Mouse (Mus musculus): ENCODE measurements at regions not wholly inside any gene's neighbourhood (a gene's known extent, or its start where the extent isn't known, plus 50 kb on each side); places are given as distances from the start of the nearest gene placed in this dataset.

DNA sequence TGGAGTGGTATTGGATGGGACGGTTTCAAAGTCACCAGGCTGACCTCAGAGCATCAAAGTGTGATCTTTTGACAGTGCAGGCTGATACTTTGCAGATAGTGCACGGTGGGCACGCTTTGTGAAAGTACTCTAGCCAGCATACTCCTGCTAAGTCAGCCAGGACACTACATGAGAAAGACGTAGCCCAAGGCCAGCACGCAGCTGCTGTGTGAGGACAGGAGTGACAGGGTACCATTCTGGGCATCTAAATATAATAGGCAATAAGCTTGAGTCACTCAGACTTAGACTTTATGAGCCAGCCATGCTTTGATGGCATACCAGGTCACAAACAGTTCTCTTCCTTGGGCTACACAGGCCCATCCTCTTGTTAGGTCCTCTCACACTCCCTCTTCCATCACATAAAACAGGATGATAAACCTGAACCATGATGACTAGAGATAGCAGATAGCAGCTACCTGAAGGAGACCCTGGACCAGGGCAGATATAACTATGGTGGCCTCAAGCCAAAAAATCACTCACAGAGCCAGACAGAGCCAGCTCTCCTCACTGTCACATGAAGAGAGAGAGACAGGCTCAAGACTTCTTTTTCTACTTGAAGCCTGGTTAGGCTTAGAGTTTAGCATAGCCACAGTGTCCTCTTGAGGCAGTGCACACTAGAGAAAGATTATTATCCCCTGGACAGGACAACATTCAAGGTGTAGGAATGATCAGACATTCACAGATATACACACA, 156.7 kb upstream of the Rreb1 start:
- H3K4me1 ChIP-seq (ENCODE audit: control insufficient read depth, insufficient read depth, low read length): no peaks in the 10 kb centered on the region
- H3K4me3 ChIP-seq (ENCODE audit: insufficient read depth, low read depth, low read length): no peak overlapping the region
- TF ChIP-seq POLR2A (IDR thresholded peaks at IDR 0.05; ENCODE audit: insufficient read depth, low read depth, low read length): no peak
- TF ChIP-seq CTCF (IDR thresholded peaks at IDR 0.05; ENCODE audit: insufficient read depth, low read depth, low read length): no peak
- H3K27ac ChIP-seq (ENCODE audit: insufficient read depth, low read depth, low read length): no peak overlapping the region
- WGBS: 93% methylated on average over 5 of the region's 5 CpGs

DNA sequence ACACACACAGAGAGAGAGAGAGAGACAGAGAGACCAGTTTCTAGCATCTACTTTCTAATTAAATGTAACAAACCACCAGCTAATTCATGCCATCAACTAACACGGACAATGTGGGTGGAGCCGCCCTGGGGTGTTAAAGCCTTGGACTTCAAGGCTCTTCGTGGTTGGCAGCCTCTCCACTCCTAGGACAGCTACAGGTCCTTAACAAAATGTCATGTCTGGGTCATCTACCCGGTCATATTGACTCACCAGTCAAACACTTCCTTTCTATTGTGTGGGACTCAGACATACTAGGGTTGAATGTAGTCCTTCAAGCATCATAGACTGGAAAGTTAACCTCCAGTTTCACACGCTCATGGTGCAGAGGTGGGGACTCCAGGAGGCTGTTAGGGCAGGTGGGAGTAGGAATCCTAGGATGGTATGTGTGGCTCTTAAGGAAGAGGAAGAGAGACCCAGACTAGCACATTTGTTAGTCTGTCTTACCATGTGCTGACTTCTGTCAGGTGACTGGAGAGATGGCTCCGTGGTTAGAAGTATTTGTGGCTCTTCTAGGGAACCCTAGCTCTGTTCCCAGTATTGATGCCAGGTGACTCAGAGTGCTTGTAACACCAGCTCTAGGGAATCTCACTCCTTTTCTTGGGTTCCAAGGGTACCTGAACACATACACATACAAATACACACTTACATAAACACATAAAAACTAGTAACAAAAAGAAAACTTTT, 155.7 kb upstream of the Rreb1 start:
- Histone ChIP-seq H3K4me3 (ENCODE audit: insufficient read depth, low read depth, low read length) (no peak overlapping the region), H3K27ac (ENCODE audit: insufficient read depth, low read depth, low read length) (no peak overlapping the region), H3K4me1 (ENCODE audit: control insufficient read depth, insufficient read depth, low read length) (no peaks in the 10 kb centered on the region)
- WGBS: 69% methylated on average over 6 of the region's 6 CpGs
- TF ChIP-seq CTCF (IDR thresholded peaks at IDR 0.05; ENCODE audit: insufficient read depth, low read depth, low read length) (no peak), POLR2A (IDR thresholded peaks at IDR 0.05; ENCODE audit: insufficient read depth, low read depth, low read length) (no peak)

DNA sequence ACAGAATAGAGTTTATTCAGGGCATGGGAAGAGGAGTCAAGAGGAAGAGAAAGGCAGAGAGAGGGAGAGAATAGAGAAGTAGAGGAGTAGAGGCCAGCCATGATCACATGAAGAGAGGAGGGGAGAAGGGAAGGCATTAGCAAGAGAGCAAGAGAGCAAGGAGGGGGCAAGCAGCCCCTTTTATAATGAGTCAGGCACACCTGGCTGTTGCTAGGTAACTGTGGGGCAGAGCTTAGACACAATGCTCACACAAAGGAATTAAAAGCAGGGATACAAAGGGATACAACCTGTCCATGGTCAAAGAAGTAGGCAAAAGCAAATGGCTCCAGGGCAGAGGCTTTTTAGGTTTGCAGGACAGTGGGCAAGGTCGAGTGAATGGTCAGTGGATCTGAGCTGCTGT, 153.5 kb upstream of the Rreb1 start:
- Histone ChIP-seq H3K4me3 (ENCODE audit: insufficient read depth, low read depth, low read length) (no peak overlapping the region), H3K27ac (ENCODE audit: insufficient read depth, low read depth, low read length) (no peak overlapping the region), H3K4me1 (ENCODE audit: control insufficient read depth, insufficient read depth, low read length) (peaks cover 3% of the 10 kb centered on the region; the same call in 1 of the 2 replicates)
- 32% methylated on average over 1 of the region's 1 CpGs for WGBS
- no peak for TF ChIP-seq POLR2A (IDR thresholded peaks at IDR 0.05; ENCODE audit: insufficient read depth, low read depth, low read length)
- no peak for TF ChIP-seq CTCF (IDR thresholded peaks at IDR 0.05; ENCODE audit: insufficient read depth, low read depth, low read length)

DNA sequence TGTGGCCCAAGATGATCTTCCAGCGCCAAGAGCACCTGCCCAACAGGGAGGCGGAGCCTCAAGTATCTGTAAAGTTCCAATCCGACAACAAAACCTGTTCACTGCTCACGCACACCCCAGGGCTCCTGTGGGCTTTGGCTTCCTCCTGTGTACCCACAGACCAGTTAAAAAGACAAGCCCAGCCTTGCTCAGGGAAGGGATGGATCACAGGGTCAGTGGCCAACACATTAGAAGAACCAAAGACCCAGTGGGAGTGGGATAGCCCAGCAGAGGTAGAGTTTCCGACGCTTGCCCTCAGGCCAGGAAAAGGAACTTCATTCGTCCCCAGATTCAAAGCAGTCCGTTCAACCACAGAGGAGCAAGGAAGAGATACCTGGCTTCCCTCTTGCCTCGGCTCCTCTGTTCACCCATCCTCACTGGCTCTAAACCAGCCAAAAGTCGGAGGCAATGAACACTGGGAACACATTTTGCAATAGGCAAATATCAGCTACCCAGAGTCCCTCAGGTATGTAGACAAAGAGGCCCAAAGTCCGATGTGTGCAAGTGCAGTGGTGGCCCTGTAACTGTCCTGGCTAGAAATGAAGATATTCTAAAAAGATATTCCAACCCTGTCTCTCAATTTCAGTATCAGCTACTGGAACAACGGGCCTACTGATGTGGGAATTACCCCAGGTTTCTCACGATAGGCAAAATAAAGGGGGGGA, 152.5 kb upstream of the Rreb1 start:
- no peak overlapping the region for H3K4me3 ChIP-seq (ENCODE audit: insufficient read depth, low read depth, low read length)
- WGBS: 92% methylated on average over 13 of the region's 13 CpGs
- H3K27ac ChIP-seq (ENCODE audit: insufficient read depth, low read depth, low read length): no peak overlapping the region
- H3K4me1 ChIP-seq (ENCODE audit: control insufficient read depth, insufficient read depth, low read length): peaks cover 3% of the 10 kb centered on the region; the same call in 1 of the 2 replicates
- TF ChIP-seq CTCF (IDR thresholded peaks at IDR 0.05; ENCODE audit: insufficient read depth, low read depth, low read length) (no peak), POLR2A (IDR thresholded peaks at IDR 0.05; ENCODE audit: insufficient read depth, low read depth, low read length) (no peak)

DNA sequence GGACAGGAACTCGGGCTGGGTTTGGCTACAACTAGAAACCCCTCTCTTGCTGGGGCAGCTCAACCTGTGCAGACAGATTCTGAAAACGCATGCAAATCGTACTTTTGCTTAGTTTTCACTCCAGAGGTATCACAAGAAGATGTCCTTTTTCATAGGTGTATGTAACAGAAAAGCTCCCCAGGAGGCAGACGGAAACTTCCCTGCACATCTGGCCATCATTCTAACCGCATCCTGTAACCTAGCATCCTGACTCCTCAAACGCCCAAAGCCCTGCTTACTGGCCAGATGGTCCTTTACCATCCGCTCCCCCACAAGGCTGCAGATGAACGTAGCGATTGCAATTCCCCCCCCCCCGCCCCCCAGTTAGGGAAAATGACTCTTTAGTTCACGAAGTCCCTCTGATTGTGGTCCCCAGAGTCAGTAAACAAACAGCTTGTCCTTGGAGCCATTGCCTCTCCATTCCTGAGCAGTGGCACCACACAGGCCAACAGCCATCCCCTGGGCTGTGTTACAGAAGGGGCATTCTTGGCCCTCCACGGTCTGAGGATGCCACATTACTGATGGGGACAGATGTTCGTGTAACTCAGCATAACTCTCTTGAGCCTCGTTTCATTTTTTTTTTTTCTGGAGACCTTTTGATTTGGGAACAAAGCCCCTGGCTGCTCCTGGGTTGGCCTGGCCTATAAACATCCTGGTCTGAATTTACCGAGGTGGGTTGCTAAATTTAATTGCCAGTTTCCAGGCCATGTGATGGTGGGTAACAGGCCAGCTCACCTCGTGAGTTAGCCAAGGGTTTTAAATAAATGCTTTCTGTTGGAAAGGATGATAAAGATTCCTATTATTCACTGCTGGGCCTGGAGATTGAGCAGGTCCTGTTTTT, 149.6 kb upstream of the Rreb1 start:
- WGBS: 70% methylated on average over 16 of the region's 16 CpGs
- Histone ChIP-seq H3K27ac (ENCODE audit: insufficient read depth, low read depth, low read length) (no peak overlapping the region), H3K4me1 (ENCODE audit: control insufficient read depth, insufficient read depth, low read length) (peaks cover 3% of the 10 kb centered on the region; the same call in 1 of the 2 replicates), H3K4me3 (ENCODE audit: insufficient read depth, low read depth, low read length) (no peak overlapping the region)
- TF ChIP-seq CTCF (IDR thresholded peaks at IDR 0.05; ENCODE audit: insufficient read depth, low read depth, low read length) (no peak), POLR2A (IDR thresholded peaks at IDR 0.05; ENCODE audit: insufficient read depth, low read depth, low read length) (no peak)

DNA sequence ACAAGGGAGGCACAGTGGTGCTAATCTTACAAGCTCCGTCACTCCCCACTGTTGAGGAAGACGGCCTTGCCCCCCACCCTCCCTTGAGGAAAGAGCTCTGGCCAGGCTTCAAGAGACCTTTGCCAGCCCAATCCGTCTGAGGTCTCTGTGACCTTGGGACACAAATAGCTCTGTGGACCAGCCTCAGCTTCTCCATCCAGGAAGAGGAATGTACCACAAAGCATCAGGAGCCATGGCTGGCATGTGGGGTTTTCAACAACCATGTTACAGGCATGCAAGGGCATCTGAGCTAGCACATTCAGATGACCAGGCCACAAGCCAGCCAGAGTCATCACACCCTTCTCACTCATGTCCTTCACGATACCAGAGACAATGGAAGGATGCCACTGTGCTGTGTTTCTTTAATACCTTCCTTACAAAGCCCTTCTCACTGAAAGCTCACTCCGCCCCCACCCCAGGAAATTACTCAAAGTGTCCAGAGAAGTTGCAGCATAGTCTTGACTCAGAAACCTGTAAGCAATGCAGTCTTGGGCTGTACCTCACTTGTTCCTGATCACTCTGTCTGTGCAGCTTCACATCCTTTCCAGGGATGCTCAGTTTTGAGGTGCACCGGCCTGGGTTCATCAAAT, 148.8 kb upstream of the Rreb1 start:
- H3K4me3 ChIP-seq (ENCODE audit: insufficient read depth, low read depth, low read length): no peak overlapping the region
- no peak overlapping the region for H3K27ac ChIP-seq (ENCODE audit: insufficient read depth, low read depth, low read length)
- no peak for TF ChIP-seq POLR2A (IDR thresholded peaks at IDR 0.05; ENCODE audit: insufficient read depth, low read depth, low read length)
- no peak for TF ChIP-seq CTCF (IDR thresholded peaks at IDR 0.05; ENCODE audit: insufficient read depth, low read depth, low read length)
- WGBS: 68% methylated on average over 6 of the region's 6 CpGs
- H3K4me1 ChIP-seq (ENCODE audit: control insufficient read depth, insufficient read depth, low read length): peaks cover 3% of the 10 kb centered on the region; the same call in 1 of the 2 replicates

DNA sequence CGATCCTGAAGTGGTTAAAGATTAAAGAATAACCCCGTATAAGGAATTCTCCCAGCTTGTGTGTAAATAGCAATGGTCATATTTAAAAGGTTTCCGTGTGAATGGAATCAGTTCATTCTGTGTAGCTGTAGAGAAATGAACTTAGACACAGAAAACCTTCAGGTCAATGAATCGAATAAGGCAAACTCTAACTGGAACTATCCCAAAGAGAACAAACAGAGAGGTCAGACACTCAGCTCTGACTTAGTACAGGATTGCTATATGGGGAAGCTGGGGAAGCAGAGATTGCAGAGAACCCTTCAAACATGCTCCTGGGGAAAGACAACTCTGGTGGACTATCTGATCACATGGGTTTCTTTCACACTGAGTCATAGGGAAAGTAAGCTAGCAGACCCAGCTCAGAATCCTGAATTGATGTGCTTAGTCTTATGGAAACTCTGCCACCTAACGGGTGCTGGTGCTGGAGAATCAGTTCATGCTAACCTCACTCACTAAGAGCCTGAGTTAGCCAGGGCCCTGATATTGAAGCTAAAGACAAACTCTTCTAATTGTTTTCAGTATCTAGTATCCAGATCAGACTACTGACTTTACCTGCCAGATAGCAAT, 145.3 kb upstream of the Rreb1 start:
- H3K4me1 ChIP-seq (ENCODE audit: control insufficient read depth, insufficient read depth, low read length): peaks cover 3% of the 10 kb centered on the region; the same call in 1 of the 2 replicates
- TF ChIP-seq CTCF (IDR thresholded peaks at IDR 0.05; ENCODE audit: insufficient read depth, low read depth, low read length): no peak
- TF ChIP-seq POLR2A (IDR thresholded peaks at IDR 0.05; ENCODE audit: insufficient read depth, low read depth, low read length): no peak
- WGBS: 89% methylated on average over 5 of the region's 5 CpGs
- H3K4me3 ChIP-seq (ENCODE audit: insufficient read depth, low read depth, low read length): no peak overlapping the region
- H3K27ac ChIP-seq (ENCODE audit: insufficient read depth, low read depth, low read length): no peak overlapping the region

DNA sequence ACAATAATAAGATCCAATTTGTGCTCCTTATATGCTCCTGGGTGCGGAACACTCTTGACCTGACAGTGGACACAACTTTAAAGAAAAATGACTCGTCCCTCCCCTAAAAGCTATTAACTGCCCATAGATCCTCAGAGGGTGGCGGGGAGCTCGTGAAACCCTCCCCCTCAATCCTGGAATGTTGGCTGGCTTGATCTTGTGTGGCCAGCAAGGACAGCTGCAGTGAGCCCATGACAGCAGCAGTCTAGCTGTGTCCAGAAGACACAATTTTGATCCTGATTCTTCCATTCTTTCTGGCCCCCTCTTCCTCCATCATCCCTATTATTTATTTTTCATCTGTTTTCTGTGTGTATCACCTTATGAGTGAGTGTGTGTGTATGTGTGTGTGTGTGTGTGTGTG, 141.8 kb upstream of the Rreb1 start:
- Histone ChIP-seq H3K27ac (ENCODE audit: insufficient read depth, low read depth, low read length) (no peak overlapping the region), H3K4me1 (ENCODE audit: control insufficient read depth, insufficient read depth, low read length) (no peaks in the 10 kb centered on the region), H3K4me3 (ENCODE audit: insufficient read depth, low read depth, low read length) (no peak overlapping the region)
- TF ChIP-seq POLR2A (IDR thresholded peaks at IDR 0.05; ENCODE audit: insufficient read depth, low read depth, low read length) (no peak), CTCF (IDR thresholded peaks at IDR 0.05; ENCODE audit: insufficient read depth, low read depth, low read length) (no peak)
- WGBS: 88% methylated on average over 4 of the region's 4 CpGs

Data from olfactory bulb, adult 2 months (tissue).